Mouse (Mus musculus) liver, embryonic 14.5 days (tissue): ENCODE data around the gene Gucy1a1.

ENCODE experiments used
- CTCF ChIP-seq: IDR thresholded peaks from 2 replicates; pipeline ENCODE4 v1.5.1; 2016; ENCODE audit warnings: antibody characterized with exemption, low read depth, control low read depth
- EP300 ChIP-seq: IDR thresholded peaks from 2 replicates; pipeline ENCODE4 v1.6.1; 2016; ENCODE audit warnings: antibody characterized with exemption, low read depth

GRCm38 (mm10) chr3:82043676-82044075, 101.9 kb downstream of the Gucy1a1 start:
- TF ChIP-seq CTCF (no peak), EP300 (no peak)
